Mouse (Mus musculus): Measurements from ENCODE around the gene Olfr1532-ps1.
"Not testable (repeated sequence)": the region's sequence is repeated elsewhere in the genome, so short reads cannot be mapped to it uniquely, and the experiment has no call there.

Gene Olfr1532-ps1

GRCm38 (mm10) chr7:106907676-106908075, at the start of gene Olfr1532-ps1:
Gene Olfr1532-ps1 (plus strand): TSS chr7:106908001.
- no peak for DNase-seq (ENCODE audit: low read depth, low spot score)

- DNase-seq (ENCODE audit: low read depth, low spot score) = no peak
These were observed 44.9 kb upstream of the Olfr1532-ps1 start, which contains the start of gene Olfr704 for GRCm38 (mm10) chr7:106862885-106863284. Gene Olfr704 (plus strand): TSS chr7:106863185.

GRCm38 (mm10) chr7:106876791-106877190, 31.0 kb upstream of the Olfr1532-ps1 start, which contains the start of gene Olfr705:
Gene Olfr705 (minus strand): TSS chr7:106876891.
- no peak for DNase-seq (ENCODE audit: low read depth, low spot score)

GRCm38 (mm10) chr7:106888062-106888461, 19.7 kb upstream of the Olfr1532-ps1 start, which contains the start of gene Olfr706:
Gene Olfr706 (minus strand): TSS chr7:106888162.
- DNase-seq (ENCODE audit: low read depth, low spot score) = no peak

GRCm38 (mm10) chr7:106901141-106901540, 6.7 kb upstream of the Olfr1532-ps1 start, which contains the start of gene Olfr707:
Gene Olfr707 (minus strand): TSS chr7:106901241.
- not testable (repeated sequence) for DNase-seq (ENCODE audit: low read depth, low spot score)

GRCm38 (mm10) chr7:106920961-106921360, 13.2 kb downstream of the Olfr1532-ps1 start:
- DNase-seq (ENCODE audit: low read depth, low spot score) = not testable (repeated sequence)

GRCm38 (mm10) chr7:106932119-106932518, 24.3 kb downstream of the Olfr1532-ps1 start, which contains the start of gene Olfr709-ps1:
Gene Olfr709-ps1 (minus strand): TSS chr7:106932219.
- no peak for DNase-seq (ENCODE audit: low read depth, low spot score)

- no peak for DNase-seq (ENCODE audit: low read depth, low spot score)
These were observed 40.4 kb downstream of the Olfr1532-ps1 start, which contains the start of gene Olfr710 for GRCm38 (mm10) chr7:106948212-106948611. Gene Olfr710 (minus strand): TSS chr7:106948312.

GRCm38 (mm10) chr7:106963837-106964236, 56.0 kb downstream of the Olfr1532-ps1 start, which contains the start of gene Olfr6:
Gene Olfr6 (minus strand): TSS chr7:106963937.
- no peak for DNase-seq (ENCODE audit: low read depth, low spot score)
